Mouse (Mus musculus): Measurements from ENCODE around the gene Olfr608. TPM values are rescaled to one million over a fixed set of nuclear protein-coding genes. Genes with fewer than 3 reads are reported as not detected.
"Not testable (repeated sequence)": the region's sequence is repeated elsewhere in the genome, so short reads cannot be mapped to it uniquely, and the experiment has no call there.

Olfr608 gene
- not detected in 2 replicates for polyA plus RNA-seq (2015; fragmentation: Nextera tagmentation; extraction: Ambion mirVana)

DNA sequence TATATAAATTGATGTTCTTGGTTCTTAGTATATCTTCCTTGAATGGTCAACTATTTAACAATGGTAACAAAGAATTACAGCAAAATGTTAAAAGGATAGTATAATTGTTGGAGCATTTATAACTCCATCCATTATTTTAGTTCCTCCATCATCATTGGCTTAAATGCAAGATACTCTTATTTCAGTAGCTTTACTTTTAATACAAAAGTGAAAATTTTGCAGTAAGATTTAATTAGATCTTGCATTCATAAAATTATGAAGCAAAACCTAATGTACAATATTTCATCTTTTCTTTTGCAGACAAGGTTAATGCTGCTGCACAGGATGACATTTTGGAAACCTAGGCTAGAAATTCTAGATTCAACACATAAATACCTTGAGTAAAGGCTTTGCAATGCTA is at the start of gene Olfr608:
Olfr608 (plus strand) TSS at position 301 of the 400 bp plus-strand sequence.
- no peak within 1 kb of the TSS for H3K27ac ChIP-seq (ENCODE audit: low read length)
- no peak within 1 kb of the TSS for H3K9ac ChIP-seq (ENCODE audit: low read length)
- no peak for ATAC-seq (ENCODE audit: low read depth)

DNA sequence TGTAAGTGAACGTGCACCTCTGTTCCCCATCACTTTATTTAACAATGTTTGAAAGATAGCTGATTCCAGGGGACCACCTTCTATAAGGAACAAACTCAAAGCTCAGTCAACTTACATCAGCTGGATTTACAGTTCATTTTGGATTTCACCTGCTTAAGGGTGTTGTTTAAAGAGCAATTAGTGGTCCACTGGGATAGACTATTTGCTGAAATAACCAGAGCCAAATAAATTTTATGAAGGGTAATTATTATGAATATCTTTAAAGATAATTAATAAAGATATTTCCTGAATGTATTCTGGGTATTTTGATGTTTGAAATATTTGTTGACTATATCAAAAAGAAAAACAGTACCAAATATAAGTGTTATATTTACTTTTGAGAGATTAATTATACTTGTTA is 24.3 kb upstream of the Olfr608 start, which contains the start of gene Olfr605:
Olfr605 (minus strand) TSS at position 101 of the 400 bp plus-strand sequence.
- Histone ChIP-seq H3K9ac (ENCODE audit: low read length) (no peak within 1 kb of the TSS), H3K27me3 (ENCODE audit: control insufficient read depth, insufficient read depth, low read depth, low read length) (no peaks in the 10 kb centered on the region), H3K27ac (ENCODE audit: low read length) (no peak within 1 kb of the TSS), H3K9me3 (ENCODE audit: control insufficient read depth, low read length) (no peaks in the 10 kb centered on the region), H3K4me1 (replicated peaks; ENCODE audit: control insufficient read depth, insufficient read depth, low read length) (no peaks in the 10 kb centered on the region), H3K4me2 (ENCODE audit: low read depth, low read length) (no peak within 1 kb of the TSS), H3K36me3 (ENCODE audit: control insufficient read depth, insufficient read depth, low read length) (no peaks in the 10 kb centered on the region), H3K4me3 (ENCODE audit: low read length) (no peak within 1 kb of the TSS)
- WGBS = 80% methylated on average over 1 of the region's 1 CpGs
- no peak for ATAC-seq (ENCODE audit: low read depth)

More for the DNA sequence above, at the start of gene Olfr608:
- H3K4me2 ChIP-seq (ENCODE audit: low read depth, low read length) = no peak within 1 kb of the TSS
- no peaks in the 10 kb centered on the region for H3K9me3 ChIP-seq (ENCODE audit: control insufficient read depth, low read length)
- no peak within 1 kb of the TSS for H3K4me3 ChIP-seq (ENCODE audit: low read length)
- H3K27me3 ChIP-seq (ENCODE audit: control insufficient read depth, insufficient read depth, low read depth, low read length) = no peaks in the 10 kb centered on the region
- H3K36me3 ChIP-seq (ENCODE audit: control insufficient read depth, insufficient read depth, low read length) = no peaks in the 10 kb centered on the region
- no peaks in the 10 kb centered on the region for H3K4me1 ChIP-seq (replicated peaks; ENCODE audit: control insufficient read depth, insufficient read depth, low read length)

DNA sequence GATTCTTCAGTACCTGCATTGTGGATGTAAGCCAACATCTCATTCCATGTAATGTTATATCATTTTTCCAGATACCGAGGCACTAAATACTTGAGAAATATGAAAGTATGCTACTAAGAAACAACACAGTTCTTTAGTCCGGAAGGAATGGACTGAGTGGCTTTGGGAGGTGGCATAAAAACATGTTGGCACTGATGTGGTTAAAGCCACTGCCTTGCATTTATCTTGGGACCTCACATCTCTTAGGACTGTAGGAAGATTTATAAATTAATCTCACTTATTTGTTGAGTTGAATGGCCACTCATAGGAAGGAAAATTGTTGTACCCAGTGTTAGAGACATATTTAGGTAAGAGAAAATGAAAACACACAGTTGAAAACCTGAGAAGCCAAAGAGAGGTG is 20.9 kb upstream of the Olfr608 start, which contains the start of gene Olfr606:
Olfr606 (plus strand) TSS at position 301 of the 400 bp plus-strand sequence.
- Histone ChIP-seq H3K4me3 (ENCODE audit: low read length) (no peak within 1 kb of the TSS), H3K4me1 (replicated peaks; ENCODE audit: control insufficient read depth, insufficient read depth, low read length) (no peaks in the 10 kb centered on the region), H3K27ac (ENCODE audit: low read length) (no peak within 1 kb of the TSS), H3K9ac (ENCODE audit: low read length) (no peak within 1 kb of the TSS), H3K36me3 (ENCODE audit: control insufficient read depth, insufficient read depth, low read length) (no peaks in the 10 kb centered on the region), H3K9me3 (ENCODE audit: control insufficient read depth, low read length) (no peaks in the 10 kb centered on the region), H3K27me3 (ENCODE audit: control insufficient read depth, insufficient read depth, low read depth, low read length) (no peaks in the 10 kb centered on the region), H3K4me2 (ENCODE audit: low read depth, low read length) (no peak within 1 kb of the TSS)
- ATAC-seq (ENCODE audit: low read depth) = no peak
- 85% methylated on average over 2 of the region's 2 CpGs for WGBS

DNA sequence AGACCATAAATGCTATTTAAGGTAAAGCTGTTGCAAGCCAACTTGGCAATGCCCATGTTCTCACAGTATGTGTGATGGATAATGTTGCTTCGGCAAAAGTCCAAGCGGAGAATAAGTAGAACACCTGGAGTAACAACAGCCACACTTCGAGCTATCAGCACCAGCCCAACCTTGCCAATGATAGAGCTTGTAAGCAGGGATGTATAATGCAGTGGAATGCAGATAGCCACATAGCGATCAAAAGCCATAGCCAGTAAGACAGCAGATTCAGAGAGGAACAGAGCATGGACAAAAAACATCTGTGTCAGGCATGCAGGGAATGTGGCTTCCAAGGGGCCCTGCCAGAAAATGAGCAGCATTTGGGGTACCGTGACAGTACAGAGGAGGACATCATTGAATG is 9.1 kb upstream of the Olfr608 start:
- no peak for ATAC-seq (ENCODE audit: low read depth)
- Histone ChIP-seq H3K4me1 (replicated peaks; ENCODE audit: control insufficient read depth, insufficient read depth, low read length) (no peaks in the 10 kb centered on the region), H3K9me3 (ENCODE audit: control insufficient read depth, low read length) (no peaks in the 10 kb centered on the region), H3K9ac (ENCODE audit: low read length) (no peak overlapping the region), H3K4me2 (ENCODE audit: low read depth, low read length) (no peak overlapping the region), H3K27me3 (ENCODE audit: control insufficient read depth, insufficient read depth, low read depth, low read length) (no peaks in the 10 kb centered on the region), H3K36me3 (ENCODE audit: control insufficient read depth, insufficient read depth, low read length) (no peaks in the 10 kb centered on the region), H3K27ac (ENCODE audit: low read length) (no peak overlapping the region), H3K4me3 (ENCODE audit: low read length) (no peak overlapping the region)
- 72% methylated on average over 5 of the region's 5 CpGs for WGBS

DNA sequence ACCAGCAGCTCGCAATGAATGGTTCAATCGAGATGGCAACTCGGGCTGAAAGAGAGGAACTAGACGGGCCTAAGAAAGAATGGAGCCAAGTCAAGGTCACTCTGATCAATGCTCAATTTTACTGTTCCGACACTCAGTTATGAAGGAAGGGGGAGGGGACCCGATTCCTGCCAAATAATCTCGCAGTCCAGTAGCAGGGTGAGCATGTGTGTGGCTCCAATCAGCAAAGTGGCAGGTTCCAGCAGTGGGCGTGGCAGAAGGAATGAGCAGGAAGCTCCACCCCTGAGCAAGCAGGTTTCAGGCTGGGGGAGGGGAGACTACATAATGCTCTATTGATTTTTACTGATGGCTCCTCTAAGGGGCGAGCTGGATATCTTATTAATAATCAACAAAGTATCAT is 7.4 kb downstream of the Olfr608 start:
- not testable (repeated sequence) for H3K36me3 ChIP-seq (ENCODE audit: control insufficient read depth, insufficient read depth, low read length); H3K27ac ChIP-seq (ENCODE audit: low read length); ATAC-seq (ENCODE audit: low read depth); H3K4me1 ChIP-seq (replicated peaks; ENCODE audit: control insufficient read depth, insufficient read depth, low read length); H3K4me2 ChIP-seq (ENCODE audit: low read depth, low read length); H3K4me3 ChIP-seq (ENCODE audit: low read length); H3K9ac ChIP-seq (ENCODE audit: low read length); H3K27me3 ChIP-seq (ENCODE audit: control insufficient read depth, insufficient read depth, low read depth, low read length); H3K9me3 ChIP-seq (ENCODE audit: control insufficient read depth, low read length)
- 84% methylated on average over 9 of the region's 9 CpGs for WGBS

DNA sequence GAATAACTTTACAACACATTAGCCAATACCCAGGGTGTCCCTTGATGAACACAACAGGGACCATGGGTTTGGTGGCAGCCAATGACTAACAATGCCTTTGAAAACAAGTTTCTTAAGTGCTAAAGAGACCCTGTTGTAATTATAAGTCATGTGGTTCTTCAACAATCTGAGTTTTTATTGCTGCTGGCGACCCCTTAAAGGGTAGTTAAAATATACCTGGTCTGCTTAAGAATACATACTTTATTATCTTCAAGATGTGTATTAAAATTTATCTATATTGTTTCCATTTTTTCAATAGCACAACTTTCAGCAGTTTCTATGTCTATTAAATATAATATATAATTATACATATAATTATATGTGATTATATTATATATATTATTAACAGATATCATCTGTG is 28.3 kb downstream of the Olfr608 start, which contains the start of gene Olfr609:
Olfr609 (minus strand) TSS at position 101 of the 400 bp plus-strand sequence.
- Histone ChIP-seq H3K27me3 (ENCODE audit: control insufficient read depth, insufficient read depth, low read depth, low read length) (no peaks in the 10 kb centered on the region), H3K9ac (ENCODE audit: low read length) (no peak within 1 kb of the TSS), H3K27ac (ENCODE audit: low read length) (no peak within 1 kb of the TSS), H3K4me3 (ENCODE audit: low read length) (no peak within 1 kb of the TSS), H3K9me3 (ENCODE audit: control insufficient read depth, low read length) (no peaks in the 10 kb centered on the region), H3K36me3 (ENCODE audit: control insufficient read depth, insufficient read depth, low read length) (no peaks in the 10 kb centered on the region), H3K4me1 (replicated peaks; ENCODE audit: control insufficient read depth, insufficient read depth, low read length) (no peaks in the 10 kb centered on the region), H3K4me2 (ENCODE audit: low read depth, low read length) (no peak within 1 kb of the TSS)
- no peak for ATAC-seq (ENCODE audit: low read depth)
- 47% methylated on average over 1 of the region's 1 CpGs for WGBS

DNA sequence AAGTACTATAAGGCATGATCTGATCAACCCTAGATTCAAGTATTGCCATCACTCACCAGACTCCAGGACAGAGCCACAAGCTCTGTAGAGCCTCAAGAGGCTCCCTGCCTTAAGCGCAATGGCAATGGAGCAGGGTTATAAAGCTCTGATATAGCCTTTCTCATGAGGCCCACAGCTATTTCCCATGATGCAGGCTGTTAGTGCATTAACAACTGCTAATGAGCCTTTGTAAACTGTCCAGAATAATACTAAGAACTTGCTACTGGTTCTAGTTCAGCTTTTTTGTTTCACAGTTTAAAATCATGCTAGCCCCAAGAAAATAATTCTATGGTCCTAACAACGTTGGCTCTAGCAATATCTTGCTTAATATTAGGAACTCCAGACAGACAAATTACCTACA is 42.3 kb downstream of the Olfr608 start, which contains the start of gene Olfr610:
Olfr610 (minus strand) TSS at position 101 of the 400 bp plus-strand sequence.
- no peaks in the 10 kb centered on the region for H3K4me1 ChIP-seq (replicated peaks; ENCODE audit: control insufficient read depth, insufficient read depth, low read length)

DNA sequence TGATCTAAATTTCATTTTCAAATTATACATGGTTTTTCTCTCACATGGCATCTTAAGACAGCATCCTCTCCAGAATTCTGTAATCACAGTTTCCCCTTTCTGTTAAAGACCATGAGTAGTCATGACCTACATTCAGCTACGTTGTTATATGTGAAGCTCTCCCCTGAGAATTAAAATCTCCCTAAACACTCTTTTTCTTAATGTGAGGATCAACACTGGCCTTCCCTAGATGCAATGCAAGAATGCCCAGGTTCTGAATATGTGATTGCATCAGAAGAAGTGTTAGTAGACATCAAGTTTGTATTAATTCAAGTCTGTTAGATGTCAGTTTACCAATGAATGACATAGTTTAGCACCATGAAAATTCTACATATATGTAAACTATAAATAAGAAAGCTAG is 51.1 kb downstream of the Olfr608 start, which contains the start of gene Olfr611:
Olfr611 (minus strand) TSS at position 101 of the 400 bp plus-strand sequence.
- H3K4me3 ChIP-seq (ENCODE audit: low read length); H3K4me2 ChIP-seq (ENCODE audit: low read depth, low read length); H3K27ac ChIP-seq (ENCODE audit: low read length); ATAC-seq (ENCODE audit: low read depth); H3K27me3 ChIP-seq (ENCODE audit: control insufficient read depth, insufficient read depth, low read depth, low read length); H3K36me3 ChIP-seq (ENCODE audit: control insufficient read depth, insufficient read depth, low read length); H3K9ac ChIP-seq (ENCODE audit: low read length); H3K9me3 ChIP-seq (ENCODE audit: control insufficient read depth, low read length); H3K4me1 ChIP-seq (replicated peaks; ENCODE audit: control insufficient read depth, insufficient read depth, low read length): not testable (repeated sequence)
- WGBS = 57% methylated on average over 1 of the region's 1 CpGs

More for the DNA sequence above, 42.3 kb downstream of the Olfr608 start, which contains the start of gene Olfr610:
- ATAC-seq (ENCODE audit: low read depth) = no peak
- H3K9ac ChIP-seq (ENCODE audit: low read length) = no peak within 1 kb of the TSS
- WGBS = 81% methylated on average over 2 of the region's 2 CpGs
- H3K27ac ChIP-seq (ENCODE audit: low read length) = no peak within 1 kb of the TSS
- no peaks in the 10 kb centered on the region for H3K9me3 ChIP-seq (ENCODE audit: control insufficient read depth, low read length)
- H3K27me3 ChIP-seq (ENCODE audit: control insufficient read depth, insufficient read depth, low read depth, low read length) = no peaks in the 10 kb centered on the region
- H3K4me3 ChIP-seq (ENCODE audit: low read length) = no peak within 1 kb of the TSS
- H3K4me2 ChIP-seq (ENCODE audit: low read depth, low read length) = no peak within 1 kb of the TSS
- H3K36me3 ChIP-seq (ENCODE audit: control insufficient read depth, insufficient read depth, low read length) = no peaks in the 10 kb centered on the region

Data from lung, embryonic 16.5 days (tissue).